Mouse (Mus musculus): ENCODE results near the gene Cbx7.

DNA sequence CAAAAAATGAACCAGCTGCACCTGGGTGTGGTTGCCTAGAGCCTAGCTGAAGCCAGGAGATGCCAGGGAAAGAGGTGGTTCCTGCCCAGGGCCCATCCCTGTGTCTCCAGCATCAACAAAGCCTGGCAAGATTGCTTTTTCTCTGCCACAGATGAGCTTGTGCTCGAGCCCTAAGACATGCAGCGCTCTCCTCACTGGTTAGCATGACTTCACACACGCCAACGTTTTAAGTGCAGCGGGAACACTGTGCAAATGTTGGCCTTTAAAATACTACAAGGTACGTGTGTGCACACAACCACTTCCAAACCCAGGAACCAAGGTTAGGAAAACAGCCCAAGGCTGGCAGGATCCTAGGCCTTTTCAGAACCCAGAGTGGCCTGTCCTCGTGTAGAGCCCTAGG, 48.3 kb upstream of the Cbx7 start:
- TF ChIP-seq CTCF (IDR thresholded peaks at IDR 0.05): no peak
- TF ChIP-seq EP300 (IDR thresholded peaks at IDR 0.05): no peak

All from lung, postnatal 0 days (tissue).